Mouse (Mus musculus): ENCODE measurements around the gene Ttc32. TPM values are rescaled to one million over a fixed set of nuclear protein-coding genes. Genes with fewer than 3 reads are reported as not detected.
A peak's percentile ranks its signal among the peaks of the same experiment; 100 is the strongest.

Ttc32 gene
- total RNA-seq, 2 experiments from 2014 or later = 15.6 TPM

- no peak for DNase-seq (ENCODE audit: low spot score in 2 of 2)
Measured at GRCm38 (mm10) chr12:9042759-9043158, 13.0 kb downstream of the Ttc32 start.

DNA sequence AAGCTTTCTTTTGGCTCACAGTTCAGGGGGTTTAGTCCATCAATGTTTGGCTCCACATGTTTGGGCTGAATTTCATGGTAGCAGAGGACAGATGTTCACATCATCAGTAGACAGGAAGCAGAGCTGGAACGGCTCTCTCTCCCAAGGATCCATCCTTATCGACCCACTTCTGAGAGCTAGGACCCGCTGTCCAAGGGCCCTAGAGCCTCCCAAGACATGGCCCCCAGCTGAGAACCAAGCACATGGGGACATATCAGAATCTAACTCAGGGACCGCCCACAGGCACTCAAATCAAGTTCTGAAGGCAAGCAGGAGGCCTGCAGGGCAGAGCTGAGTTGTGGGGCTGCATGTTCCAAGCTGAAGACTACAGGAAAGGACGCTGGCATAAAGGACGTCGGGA lies 14.9 kb downstream of the Ttc32 start:
- DNase-seq (ENCODE audit: low spot score in 2 of 2) = no peak

- DNase-seq (ENCODE audit: low spot score in 2 of 2) = no peak
Measured at GRCm38 (mm10) chr12:9046674-9047073, 16.9 kb downstream of the Ttc32 start.

- no peak for DNase-seq (ENCODE audit: low spot score in 2 of 2)
Measured at GRCm38 (mm10) chr12:9048090-9048489, 18.3 kb downstream of the Ttc32 start.

- DNase-seq (ENCODE audit: low spot score in 2 of 2) = no peak
Measured at GRCm38 (mm10) chr12:9050824-9051223, 21.0 kb downstream of the Ttc32 start.

GRCm38 (mm10) chr12:9052075-9052829 lies 22.5 kb downstream of the Ttc32 start:
- peak; percentile 28 to 47 for DNase-seq (ENCODE audit: low spot score in 2 of 2)

- no peak for DNase-seq (ENCODE audit: low spot score in 2 of 2)
Measured at GRCm38 (mm10) chr12:9053345-9053744, 23.5 kb downstream of the Ttc32 start.

DNA sequence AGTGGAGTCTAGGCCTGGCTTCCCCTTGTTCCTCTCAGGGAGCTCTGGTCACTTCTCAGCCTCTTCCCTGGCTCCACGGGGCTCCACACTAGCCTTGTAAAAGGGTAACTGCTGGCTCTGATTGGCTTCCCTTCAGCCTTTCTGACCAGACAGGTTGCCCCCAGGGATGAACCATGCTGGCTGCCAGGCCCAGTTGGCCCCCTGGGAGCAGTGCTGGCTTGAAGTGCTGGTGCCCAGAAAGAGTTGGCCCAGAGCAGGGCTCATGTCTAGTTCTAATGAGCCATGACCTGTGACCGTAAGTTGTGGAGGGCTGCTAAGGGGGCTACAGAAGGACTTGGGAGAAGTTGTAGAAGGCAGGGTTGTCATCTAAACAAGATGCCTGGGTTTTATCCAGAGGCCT lies 24.2 kb downstream of the Ttc32 start:
- DNase-seq (ENCODE audit: low spot score in 2 of 2) = no peak

GRCm38 (mm10) chr12:9055269-9055668 lies 25.5 kb downstream of the Ttc32 start:
- DNase-seq (ENCODE audit: low spot score in 2 of 2) = no peak

DNA sequence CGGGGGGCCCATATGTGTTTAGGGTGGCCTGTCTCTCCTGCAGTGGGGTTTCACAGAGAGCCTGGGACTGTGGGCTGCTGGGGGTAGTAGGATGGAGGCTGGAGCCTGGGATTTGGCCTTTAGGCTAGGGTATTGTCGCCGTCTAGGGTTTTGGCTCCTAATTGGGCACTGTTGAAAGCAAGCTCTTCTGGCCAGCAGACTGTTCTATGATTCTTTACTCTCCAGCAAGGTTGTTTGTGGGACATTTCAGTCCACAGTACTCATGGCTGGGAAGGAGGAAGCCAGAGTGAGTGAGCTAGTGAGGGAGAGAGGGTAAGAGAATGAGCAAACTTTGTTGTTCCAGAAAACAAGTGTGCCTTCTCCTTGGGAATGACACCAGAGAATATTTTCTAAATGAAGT lies 29.7 kb downstream of the Ttc32 start:
- DNase-seq (ENCODE audit: low spot score in 2 of 2) = no peak

- no peak for DNase-seq (ENCODE audit: low spot score in 2 of 2)
Measured at GRCm38 (mm10) chr12:9059965-9060364, 30.2 kb downstream of the Ttc32 start.

DNA sequence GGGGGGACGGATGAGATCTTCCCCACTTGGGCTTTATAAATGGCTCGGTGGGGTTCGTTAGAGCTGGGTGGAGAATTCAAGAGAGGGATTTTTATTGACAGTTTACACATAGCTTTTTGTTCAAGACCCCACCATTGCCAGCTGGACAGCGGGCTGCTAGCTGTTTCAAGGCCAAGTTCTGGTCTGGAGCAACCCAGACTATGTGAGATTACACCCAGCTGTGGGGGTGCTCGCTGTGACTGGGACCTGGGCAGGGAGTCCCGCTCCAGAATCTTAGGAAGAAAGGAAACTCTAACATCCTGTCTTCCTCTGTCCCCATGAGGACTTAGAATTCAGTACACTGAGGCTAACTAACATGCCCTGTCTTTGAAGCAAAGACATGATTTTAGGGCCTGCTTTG lies 33.8 kb downstream of the Ttc32 start:
- DNase-seq (ENCODE audit: low spot score in 2 of 2) = no peak

GRCm38 (mm10) chr12:9071058-9071457 lies 41.3 kb downstream of the Ttc32 start:
- DNase-seq (ENCODE audit: low spot score in 2 of 2) = no peak

DNA sequence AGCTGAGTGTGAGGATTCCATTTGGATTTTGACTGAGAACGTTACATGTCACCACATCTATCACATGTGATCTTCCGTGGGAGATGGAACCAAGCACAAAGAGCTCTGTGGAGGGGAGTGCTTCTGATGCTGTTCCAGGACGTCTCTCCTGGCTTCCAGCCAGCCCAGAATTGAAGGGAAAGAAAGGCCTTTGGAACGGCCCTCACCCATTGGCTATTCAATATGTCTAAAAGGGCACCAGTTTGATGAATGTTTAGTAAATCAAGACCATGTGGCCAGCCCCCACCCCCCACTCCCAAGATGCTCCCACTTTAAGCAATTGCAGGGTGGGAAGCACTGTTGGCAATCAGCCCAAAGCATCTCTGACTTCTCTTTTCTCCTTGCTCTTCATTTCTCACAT lies 41.7 kb downstream of the Ttc32 start:
- no peak for DNase-seq (ENCODE audit: low spot score in 2 of 2)

- no peak for DNase-seq (ENCODE audit: low spot score in 2 of 2)
Measured at GRCm38 (mm10) chr12:9077554-9078125, 47.8 kb downstream of the Ttc32 start.

DNA sequence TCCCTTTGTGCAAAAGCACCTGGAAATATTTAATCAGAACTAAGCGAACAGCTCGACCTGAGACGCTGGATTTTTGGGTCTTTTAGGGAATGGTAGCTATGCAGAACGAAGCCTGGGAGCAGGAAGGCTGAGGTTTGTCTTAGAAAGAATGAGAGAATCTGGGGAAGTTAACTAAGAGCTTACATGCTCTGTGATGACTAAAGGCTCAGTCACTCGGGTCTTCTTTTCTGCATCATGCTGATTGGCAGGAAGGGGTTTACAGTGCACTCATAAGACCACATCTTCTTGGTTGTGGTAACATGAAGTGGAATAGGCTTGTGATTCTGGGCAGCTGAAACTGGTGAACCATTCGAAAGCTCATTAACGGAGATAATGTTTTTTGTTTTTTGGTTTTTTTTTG lies 60.4 kb downstream of the Ttc32 start:
- DNase-seq (ENCODE audit: low spot score in 2 of 2) = no peak

Other genes with a start within 250 kb of the Ttc32 start
- gene Laptm4a, start 108.3 kb upstream of the Ttc32 start, total RNA-seq (2021) = 100 to 1,000 TPM; 462 to 510 TPM
- under 1 TPM in 1 of 2 experiments, not detected in 1; 0.14 TPM for gene Matn3, start 82.1 kb upstream of the Ttc32 start, total RNA-seq (2021)
- gene Wdr35, start 56.1 kb upstream of the Ttc32 start, total RNA-seq (2021) = 10 to 100 TPM; 21.1 to 24.4 TPM